Mouse (Mus musculus): Measurements from ENCODE around the gene Slc7a6.
"Not testable (repeated sequence)": the region's sequence is repeated elsewhere in the genome, so short reads cannot be mapped to it uniquely, and the experiment has no call there.

The Slc7a6 gene

GRCm38 (mm10) chr8:106189162-106189561 is 20.5 kb downstream of the Slc7a6 start:
- DNase-seq: no peak

GRCm38 (mm10) chr8:106191639-106192038 is 23.0 kb downstream of the Slc7a6 start:
- DNase-seq: no peak

DNA sequence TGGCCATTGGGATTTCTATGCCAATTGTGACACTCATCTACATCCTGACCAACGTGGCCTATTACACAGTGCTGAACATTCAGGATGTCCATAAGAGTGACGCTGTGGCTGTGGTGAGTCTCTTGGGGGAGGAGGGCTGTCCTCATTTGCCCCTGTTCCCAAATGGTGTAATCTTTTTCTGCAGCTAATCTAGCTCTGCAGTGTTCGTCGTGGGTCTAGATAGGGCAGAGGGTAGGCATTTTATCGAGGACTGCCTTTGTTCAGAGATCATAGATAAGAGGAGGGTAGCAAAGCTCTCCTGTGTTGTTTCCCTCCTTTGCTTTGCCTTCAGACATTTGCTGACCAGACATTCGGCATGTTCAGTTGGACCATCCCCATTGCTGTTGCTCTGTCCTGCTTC is 24.5 kb downstream of the Slc7a6 start:
- no peak for DNase-seq

- DNase-seq: no peak
Observed at GRCm38 (mm10) chr8:106194062-106194461, 25.4 kb downstream of the Slc7a6 start.

DNA sequence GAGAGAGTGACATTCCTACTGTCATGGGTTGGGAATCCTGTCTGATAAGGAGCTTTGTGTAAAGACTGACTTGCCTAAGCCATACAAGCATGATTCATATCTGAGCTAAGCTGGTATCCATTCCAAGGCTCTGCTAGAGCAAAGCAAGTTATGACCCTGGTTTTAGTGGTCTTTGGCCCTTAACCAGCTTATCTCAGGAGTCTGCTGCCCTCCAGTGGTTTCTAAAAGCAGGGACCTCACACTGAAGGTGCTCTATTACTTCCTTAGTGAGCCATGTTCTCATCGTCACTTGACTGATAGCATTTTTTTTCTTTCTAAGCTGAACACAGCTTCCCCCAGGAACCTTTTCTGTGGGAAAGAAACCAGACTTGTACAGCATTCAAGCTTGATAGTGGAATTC is 30.1 kb downstream of the Slc7a6 start:
- no peak for DNase-seq

DNA sequence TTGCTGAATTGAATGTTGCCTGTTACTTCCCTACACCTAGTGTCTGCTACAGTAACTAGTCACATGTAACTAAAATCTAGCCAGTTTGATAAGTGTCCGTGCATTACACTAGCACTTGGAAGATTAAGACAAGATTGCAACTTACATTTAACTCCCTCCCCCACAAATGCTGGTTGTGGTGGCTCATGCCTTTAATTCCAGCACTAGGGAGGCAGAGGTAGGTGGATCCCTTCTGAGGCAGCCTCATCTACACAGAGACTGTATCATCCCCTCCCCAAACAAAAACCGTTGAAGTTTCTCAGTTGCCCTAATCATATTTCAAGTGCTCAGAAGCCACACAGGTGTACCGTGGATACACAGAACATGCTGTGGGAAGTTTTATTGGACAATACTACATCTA is 30.9 kb downstream of the Slc7a6 start:
- not testable (repeated sequence) for DNase-seq

DNA sequence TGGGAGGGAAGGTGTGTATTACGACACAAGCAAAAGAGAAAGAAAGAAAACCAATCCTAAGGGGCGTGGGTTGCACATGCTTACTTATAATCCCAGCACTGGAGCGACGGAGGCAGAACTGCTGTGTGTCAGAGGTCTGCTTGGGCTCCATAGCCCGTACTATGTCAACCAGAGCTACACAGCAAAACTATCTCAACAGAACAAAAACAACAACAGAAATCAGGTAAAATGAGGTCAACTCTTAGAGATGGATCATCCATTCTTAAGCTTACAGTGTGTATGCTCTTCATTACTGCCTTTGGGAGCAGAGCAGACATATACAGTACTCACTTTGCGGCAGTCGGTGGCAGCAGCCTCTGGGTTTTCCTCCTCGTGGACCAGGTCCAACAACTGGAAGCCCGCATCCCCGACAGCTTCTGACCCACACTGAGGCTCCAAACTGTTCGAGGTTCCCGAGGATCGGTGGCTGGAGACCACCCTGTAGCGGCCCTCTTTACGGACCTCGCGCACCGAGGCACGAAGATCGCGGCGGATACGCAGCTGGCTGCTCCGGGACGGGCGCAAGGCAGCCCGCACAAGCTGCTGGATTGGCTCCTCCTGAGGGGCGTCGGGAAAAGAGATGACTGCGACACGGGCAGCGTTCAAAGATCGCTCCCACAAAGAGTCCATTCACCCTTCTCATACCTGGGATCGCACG is 41.5 kb downstream of the Slc7a6 start:
- peak; percentile 54 for DNase-seq

DNA sequence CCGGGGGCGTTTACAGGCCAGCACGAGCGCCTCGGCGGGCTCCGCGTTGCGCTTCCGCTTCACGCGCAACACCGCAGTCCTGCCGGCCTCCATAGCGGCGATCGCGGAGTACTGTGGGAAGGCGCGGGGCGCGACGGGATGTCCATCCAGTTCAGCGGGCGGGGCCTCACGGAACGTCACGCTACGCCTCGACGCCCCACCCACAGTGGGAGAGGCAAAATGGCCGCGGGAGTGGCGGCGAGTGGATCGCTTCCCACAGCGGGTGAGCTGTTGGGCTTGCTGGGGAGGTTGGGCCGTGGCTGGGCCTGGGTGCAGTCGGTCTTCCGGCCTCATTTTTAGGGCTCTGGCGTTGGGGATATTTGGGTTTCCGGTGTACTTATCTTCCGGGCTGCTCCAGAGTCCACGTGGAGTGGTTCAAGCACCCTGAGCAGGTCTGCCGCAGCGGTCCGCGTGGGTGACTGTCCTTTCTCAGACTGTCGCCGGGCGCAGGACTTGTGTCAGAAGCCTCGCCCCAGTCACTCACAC is 42.2 kb downstream of the Slc7a6 start, which contains the start of the genes Slc7a6os and Prmt7:
Slc7a6os (minus strand) TSS at position 115 of the 525 bp plus-strand sequence.
Prmt7 (plus strand) TSS at position 116 of the 525 bp plus-strand sequence.
- DNase-seq: peak; percentile 97

- no peak for DNase-seq
Observed at GRCm38 (mm10) chr8:106211421-106211820, 42.8 kb downstream of the Slc7a6 start.

DNA sequence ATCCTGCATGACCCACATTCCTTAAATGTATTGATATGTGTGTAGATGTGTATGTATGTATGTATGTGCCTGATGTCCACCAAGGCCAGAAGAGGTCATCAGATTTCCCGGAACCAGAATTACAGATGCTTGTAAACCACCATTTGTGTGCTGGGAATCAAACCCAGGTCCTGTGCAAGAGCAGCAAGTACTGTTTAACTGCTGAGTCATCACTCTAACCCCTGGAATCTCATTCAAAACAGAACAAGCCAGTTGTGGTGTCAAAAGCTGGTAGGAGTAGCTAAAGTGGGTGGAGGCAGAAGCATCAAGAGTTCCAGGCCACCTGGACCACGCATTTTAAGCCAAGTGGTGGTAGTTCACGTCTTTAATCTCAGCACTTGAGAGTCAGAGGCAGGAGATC is 45.3 kb downstream of the Slc7a6 start:
- DNase-seq: no peak

DNA sequence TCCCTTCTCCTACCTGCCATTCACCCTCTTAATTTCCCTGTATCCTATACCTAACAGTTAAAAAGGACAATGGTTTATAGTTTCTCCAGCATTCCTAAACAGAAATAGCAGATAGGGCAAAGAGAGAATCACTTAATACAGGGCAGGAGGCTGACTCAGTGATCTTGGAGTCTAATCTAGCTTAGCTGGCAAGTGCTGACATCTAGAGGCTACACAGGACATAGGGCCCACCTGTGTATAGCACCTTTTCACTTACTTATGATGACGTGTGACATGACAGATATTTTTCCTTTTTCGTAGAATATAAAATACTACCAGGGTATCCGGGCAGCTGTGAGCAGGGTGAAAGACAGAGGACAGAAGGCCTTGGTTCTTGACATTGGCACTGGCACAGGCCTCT is 51.0 kb downstream of the Slc7a6 start:
- no peak for DNase-seq

GRCm38 (mm10) chr8:106226589-106226988 is 57.9 kb downstream of the Slc7a6 start:
- peak; percentile 64 for DNase-seq

GRCm38 (mm10) chr8:106231536-106231935 is 62.9 kb downstream of the Slc7a6 start:
- DNase-seq: no peak

DNA sequence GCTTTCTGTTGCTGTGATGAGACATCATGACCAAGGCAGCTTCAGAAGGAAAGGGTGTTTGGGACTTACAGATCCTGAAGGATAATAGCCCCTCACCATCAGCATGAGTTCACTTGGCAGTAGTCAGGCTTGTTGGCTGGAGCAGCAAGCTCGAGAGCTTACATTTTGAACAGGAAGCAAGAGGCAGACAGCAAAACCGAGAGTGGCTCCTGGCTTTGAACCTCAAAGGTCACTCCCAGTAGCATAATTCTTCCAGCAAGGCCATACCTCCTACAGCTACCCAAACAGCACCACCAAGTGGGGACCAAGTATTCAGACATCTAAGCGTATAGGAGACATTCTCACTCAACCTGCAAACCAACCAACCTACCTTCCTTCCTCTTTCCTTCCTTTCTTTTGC is 64.1 kb downstream of the Slc7a6 start:
- DNase-seq: no peak

DNA sequence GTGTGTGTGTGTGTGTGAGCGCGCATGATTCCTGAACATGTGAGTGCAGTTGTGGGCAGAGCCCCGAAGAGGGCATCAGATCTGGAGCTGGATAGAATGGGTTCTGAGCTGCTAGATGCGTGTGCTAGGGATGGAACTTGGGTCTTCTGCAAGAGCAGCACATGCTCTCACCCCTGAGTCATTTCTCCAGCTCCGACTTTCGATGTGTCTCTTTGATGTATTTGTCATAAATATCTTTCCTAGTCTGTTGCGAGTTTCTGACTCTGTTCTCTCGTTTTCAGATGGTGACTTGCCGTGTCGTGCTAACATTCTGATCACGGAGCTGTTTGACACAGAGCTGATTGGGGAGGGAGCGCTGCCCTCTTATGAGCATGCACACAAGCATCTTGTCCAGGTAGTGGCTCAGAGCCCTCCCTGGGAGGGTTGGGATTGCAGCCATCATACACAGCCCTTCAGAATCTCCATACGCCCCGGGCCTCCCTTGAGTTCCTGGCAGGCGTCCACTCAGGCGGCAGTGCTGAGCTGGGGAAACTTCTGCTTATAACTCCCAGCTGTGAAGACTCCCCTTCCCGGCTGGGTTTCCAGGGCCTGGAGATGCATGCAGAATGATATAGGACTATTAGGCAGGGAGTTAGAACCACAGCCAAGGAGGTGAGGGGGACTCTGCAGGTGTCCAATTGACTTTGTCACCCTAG is 66.1 kb downstream of the Slc7a6 start:
- DNase-seq: peak; percentile 44

DNA sequence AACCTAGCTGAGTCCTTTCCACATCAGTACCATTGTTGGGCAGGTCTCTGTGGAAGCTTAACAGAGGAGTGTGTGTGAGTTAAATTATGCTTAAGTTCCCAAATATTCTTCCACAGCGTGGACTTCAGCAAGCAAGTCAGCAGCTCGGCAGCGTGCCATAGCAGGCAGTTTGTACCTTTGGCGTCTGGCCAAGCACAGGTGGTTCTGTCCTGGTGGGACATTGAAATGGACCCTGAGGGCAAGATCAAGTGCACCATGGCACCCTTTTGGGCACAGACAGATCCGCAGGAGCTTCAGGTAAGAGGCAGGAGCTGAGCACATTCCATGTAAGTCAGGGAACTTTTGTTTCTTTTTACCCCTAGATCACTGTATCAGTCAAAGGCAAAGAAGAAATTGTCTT is 68.4 kb downstream of the Slc7a6 start:
- no peak for DNase-seq
